Mouse (Mus musculus): ENCODE data around the gene Gal3st3. TPM values are rescaled to one million over a fixed set of nuclear protein-coding genes. Genes with fewer than 3 reads are reported as not detected.
"Not testable (repeated sequence)": the region's sequence is repeated elsewhere in the genome, so short reads cannot be mapped to it uniquely, and the experiment has no call there.

Gene Gal3st3
- polyA plus RNA-seq, 1 experiment, result 1.9 TPM

GRCm38 (mm10) chr19:5341360-5341759 lies 43.2 kb downstream of the Gal3st3 start:
- DNase-seq, result no peak
- WGBS, result 80% methylated on average over 7 of the region's 7 CpGs
- H3K4me1 ChIP-seq (ENCODE audit: control insufficient read depth, insufficient read depth, low read length), result no peaks in the 10 kb centered on the region
- H3K4me3 ChIP-seq (replicated peaks; ENCODE audit: extremely low read depth, low read depth, low read length), result no peak overlapping the region
- TF ChIP-seq CTCF (IDR thresholded peaks at IDR 0.05; ENCODE audit: insufficient read depth, low read length) (no peak), POLR2A (IDR thresholded peaks at IDR 0.05; ENCODE audit: borderline replicate concordance, extremely low read depth, low read depth, low read length) (no peak)

- 66% methylated on average over 6 of the region's 6 CpGs for WGBS
- no peak for DNase-seq
- no peaks in the 10 kb centered on the region for H3K4me1 ChIP-seq (ENCODE audit: control insufficient read depth, insufficient read depth, low read length)
- no peak overlapping the region for H3K4me3 ChIP-seq (replicated peaks; ENCODE audit: extremely low read depth, low read depth, low read length)
- no peak for TF ChIP-seq CTCF (IDR thresholded peaks at IDR 0.05; ENCODE audit: insufficient read depth, low read length)
Measured at GRCm38 (mm10) chr19:5345297-5346131, 47.4 kb downstream of the Gal3st3 start.

- DNase-seq, result no peak
- 70% methylated on average over 6 of the region's 6 CpGs for WGBS
- Histone ChIP-seq H3K4me1 (ENCODE audit: control insufficient read depth, insufficient read depth, low read length) (no peaks in the 10 kb centered on the region), H3K4me3 (replicated peaks; ENCODE audit: extremely low read depth, low read depth, low read length) (no peak overlapping the region)
- TF ChIP-seq POLR2A (IDR thresholded peaks at IDR 0.05; ENCODE audit: borderline replicate concordance, extremely low read depth, low read depth, low read length) (no peak), CTCF (IDR thresholded peaks at IDR 0.05; ENCODE audit: insufficient read depth, low read length) (no peak)
Measured at GRCm38 (mm10) chr19:5348064-5348463, 49.9 kb downstream of the Gal3st3 start.

GRCm38 (mm10) chr19:5348526-5349501 lies 50.7 kb downstream of the Gal3st3 start:
- 4% methylated on average over 34 of the region's 34 CpGs for WGBS
- DNase-seq, result peak; percentile 20
- TF ChIP-seq POLR2A (IDR thresholded peaks at IDR 0.05; ENCODE audit: borderline replicate concordance, extremely low read depth, low read depth, low read length) (no peak), CTCF (IDR thresholded peaks at IDR 0.05; ENCODE audit: insufficient read depth, low read length) (peak; percentile 10; the same call in 1 of the 2 replicates)
- no peaks in the 10 kb centered on the region for H3K4me1 ChIP-seq (ENCODE audit: control insufficient read depth, insufficient read depth, low read length)
- H3K4me3 ChIP-seq (replicated peaks; ENCODE audit: extremely low read depth, low read depth, low read length), result peak overlapping the region; percentile 23

- WGBS, result 69% methylated on average over 6 of the region's 6 CpGs
- H3K4me3 ChIP-seq (replicated peaks; ENCODE audit: extremely low read depth, low read depth, low read length), result peak within 1 kb of the TSS; percentile 23
- DNase-seq; H3K4me1 ChIP-seq (ENCODE audit: control insufficient read depth, insufficient read depth, low read length): not testable (repeated sequence)
Measured at GRCm38 (mm10) chr19:5349502-5349873, 51.4 kb downstream of the Gal3st3 start, which contains the start of gene Cst6. Gene Cst6 (minus strand): TSS chr19:5349574.

- Histone ChIP-seq H3K4me1 (ENCODE audit: control insufficient read depth, insufficient read depth, low read length) (no peaks in the 10 kb centered on the region), H3K4me3 (replicated peaks; ENCODE audit: extremely low read depth, low read depth, low read length) (no peak overlapping the region)
- DNase-seq, result no peak
- TF ChIP-seq CTCF (IDR thresholded peaks at IDR 0.05; ENCODE audit: insufficient read depth, low read length) (no peak), POLR2A (IDR thresholded peaks at IDR 0.05; ENCODE audit: borderline replicate concordance, extremely low read depth, low read depth, low read length) (no peak)
- WGBS, result 85% methylated on average over 2 of the region's 2 CpGs
Measured at GRCm38 (mm10) chr19:5353609-5354008, 55.5 kb downstream of the Gal3st3 start.

- Histone ChIP-seq H3K4me1 (ENCODE audit: control insufficient read depth, insufficient read depth, low read length) (no peaks in the 10 kb centered on the region), H3K4me3 (replicated peaks; ENCODE audit: extremely low read depth, low read depth, low read length) (no peak overlapping the region)
- no CpG with 5 or more reads among the region's 1 CpGs for WGBS
- DNase-seq, result no peak
- no peak for TF ChIP-seq CTCF (IDR thresholded peaks at IDR 0.05; ENCODE audit: insufficient read depth, low read length)
- TF ChIP-seq POLR2A (IDR thresholded peaks at IDR 0.05; ENCODE audit: borderline replicate concordance, extremely low read depth, low read depth, low read length), result no peak
Measured at GRCm38 (mm10) chr19:5356080-5356479, 57.9 kb downstream of the Gal3st3 start.

Other genes starting within 250 kb of the Gal3st3 start
- 10.2 and 10.4 TPM in 2 replicates for gene Rin1, start 247.8 kb upstream of the Gal3st3 start, polyA plus RNA-seq (2012; rRNA removed)
- 20.9 and 22.6 TPM in 2 replicates for gene Cd248, start 230.3 kb upstream of the Gal3st3 start, polyA plus RNA-seq (2012; rRNA removed)
- 10.7 and 11.8 TPM in 2 replicates for gene Tmem151a, start 212.8 kb upstream of the Gal3st3 start, polyA plus RNA-seq (2012; rRNA removed)
- 154 and 165 TPM in 2 replicates for gene Yif1a, start 209.8 kb upstream of the Gal3st3 start, polyA plus RNA-seq (2012; rRNA removed)
- 1.2 and 1.3 TPM in 2 replicates for gene Cnih2, start 199.8 kb upstream of the Gal3st3 start, polyA plus RNA-seq (2012; rRNA removed)
- gene Rab1b, start 191.3 kb upstream of the Gal3st3 start, polyA plus RNA-seq (2012; rRNA removed), result 213 and 232 TPM in 2 replicates
- 35.5 and 47.3 TPM in 2 replicates for gene Klc2, start 179.8 kb upstream of the Gal3st3 start, polyA plus RNA-seq (2012; rRNA removed)
- 37.2 and 40.6 TPM in 2 replicates for gene Pacs1, start 25.2 kb upstream of the Gal3st3 start, polyA plus RNA-seq (2012; rRNA removed)
- 121 and 132 TPM in 2 replicates for gene Sf3b2, start 2.9 kb upstream of the Gal3st3 start, polyA plus RNA-seq (2012; rRNA removed)
- gene Catsper1, start 37.4 kb downstream of the Gal3st3 start, polyA plus RNA-seq (2012; rRNA removed), result not detected in 2 replicates
- gene Cst6, start 51.2 kb downstream of the Gal3st3 start, polyA plus RNA-seq (2012; rRNA removed), result 1.9 and 32.5 TPM in 2 replicates
- gene Eif1ad, start 68.4 kb downstream of the Gal3st3 start, polyA plus RNA-seq (2012; rRNA removed), result 15.5 and 21.4 TPM in 2 replicates
- gene Banf1, start 68.8 kb downstream of the Gal3st3 start, polyA plus RNA-seq (2012; rRNA removed), result 68.1 and 94.3 TPM in 2 replicates
- 15.6 and 35.7 TPM in 2 replicates for gene Sart1, start 90.4 kb downstream of the Gal3st3 start, polyA plus RNA-seq (2012; rRNA removed)
- gene Tsga10ip, start 104.2 kb downstream of the Gal3st3 start, polyA plus RNA-seq (2012; rRNA removed), result not detected in 2 replicates
- gene Drap1, start 126.6 kb downstream of the Gal3st3 start, polyA plus RNA-seq (2012; rRNA removed), result 151 and 176 TPM in 2 replicates
- gene AI837181, start 126.8 kb downstream of the Gal3st3 start, polyA plus RNA-seq (2012; rRNA removed), result 85.2 and 86.7 TPM in 2 replicates
- 0.34 and 0.36 TPM in 2 replicates for gene Fosl1, start 149.2 kb downstream of the Gal3st3 start, polyA plus RNA-seq (2012; rRNA removed)
- gene Ccdc85b, start 159.6 kb downstream of the Gal3st3 start, polyA plus RNA-seq (2012; rRNA removed), result 15.8 and 17.0 TPM in 2 replicates
- 129 and 144 TPM in 2 replicates for gene Fibp, start 162.3 kb downstream of the Gal3st3 start, polyA plus RNA-seq (2012; rRNA removed)
- gene Ctsw, start 170.2 kb downstream of the Gal3st3 start, polyA plus RNA-seq (2012; rRNA removed), result 4.9 and 5.7 TPM in 2 replicates
- gene Efemp2, start 175.6 kb downstream of the Gal3st3 start, polyA plus RNA-seq (2012; rRNA removed), result 96.9 and 103 TPM in 2 replicates
- 50.3 and 53.0 TPM in 2 replicates for gene Mus81, start 190.1 kb downstream of the Gal3st3 start, polyA plus RNA-seq (2012; rRNA removed)
- 439 and 568 TPM in 2 replicates for gene Cfl1, start 192.1 kb downstream of the Gal3st3 start, polyA plus RNA-seq (2012; rRNA removed)
- gene 1700020D05Rik, start 205.5 kb downstream of the Gal3st3 start, polyA plus RNA-seq (2012; rRNA removed), result 1.1 and 1.2 TPM in 2 replicates
- 8.8 and 15.6 TPM in 2 replicates for gene Snx32, start 212.2 kb downstream of the Gal3st3 start, polyA plus RNA-seq (2012; rRNA removed)

Measured in lung, adult 2 months (tissue).